Mouse (Mus musculus) forebrain, embryonic 13.5 days (tissue): ENCODE data around the gene Olfr981. TPM values are rescaled to one million over a fixed set of nuclear protein-coding genes. Genes with fewer than 3 reads are reported as not detected.
"Not testable (repeated sequence)": the region's sequence is repeated elsewhere in the genome, so short reads cannot be mapped to it uniquely, and the experiment has no call there.

Experiments used
- ATAC-seq: fragments of 200-750 bp; cut with Nextera tagmentation; 2 replicates; pipeline ENCODE4 v1.8.0; 2017
- H3K27ac ChIP-seq: fragments of 300-500 bp; sonication (generic); 2 replicates; pipeline ENCODE4 v1.5.1; 2015; ENCODE audit warnings: inconsistent platforms, mild to moderate bottlenecking, moderate library complexity
- H3K27me3 ChIP-seq: fragments of 300-500 bp; sonication (generic); 2 replicates; pipeline ENCODE4 v1.6.1; 2015; ENCODE audit warnings: mild to moderate bottlenecking, inconsistent platforms
- H3K36me3 ChIP-seq: fragments of 300-500 bp; sonication (generic); 2 replicates; pipeline ENCODE4 v1.6.1; 2015; ENCODE audit warnings: mild to moderate bottlenecking, inconsistent platforms; ENCODE audit not compliant: poor library complexity, severe bottlenecking
- H3K4me1 ChIP-seq: fragments of 300-500 bp; sonication (generic); 2 replicates; pipeline ENCODE4 v1.6.1; 2015; ENCODE audit warnings: inconsistent platforms
- H3K4me2 ChIP-seq: fragments of 300-500 bp; sonication (generic); 2 replicates; pipeline ENCODE4 v1.6.1; 2015; ENCODE audit warnings: inconsistent platforms, mild to moderate bottlenecking, moderate library complexity
- H3K4me3 ChIP-seq: fragments of 300-500 bp; sonication (generic); 2 replicates; pipeline ENCODE4 v1.5.1; 2015; ENCODE audit warnings: mild to moderate bottlenecking, inconsistent platforms
- H3K9ac ChIP-seq: fragments of 300-500 bp; sonication (generic); 2 replicates; pipeline ENCODE4 v1.6.1; 2015; ENCODE audit warnings: mild to moderate bottlenecking, inconsistent platforms
- H3K9me3 ChIP-seq: fragments of 300-500 bp; sonication (generic); replicated peaks from 2 replicates; pipeline ENCODE4 v1.6.1; 2016; ENCODE audit warnings: inconsistent platforms
- WGBS: fragments of 180-500 bp; shearing (Covaris S2); methylation state at CpG from one replicate; pipeline ENCODE4 v1.1.7; 2015; 5-methylcytosine and 5-hydroxymethylcytosine counted together
- polyA plus RNA-seq: library from polyadenylated mRNA; unstranded; fragments of >200 nt; fragmentation: Nextera tagmentation; extraction: Ambion mirVana; gene quantifications from 2 replicates; pipeline ENCODE4 v1.2.1, GENCODE M21; 2015

The Olfr981 gene
- polyA plus RNA-seq = not detected in 2 replicates

GRCm38 (mm10) chr9:40021164-40021563 is at the start of gene Olfr981:
TSS of gene Olfr981 (plus strand) at chr9:40021464.
- Histone ChIP-seq H3K4me1 (no peaks in the 10 kb centered on the region), H3K4me2 (no peak within 1 kb of the TSS), H3K4me3 (no peak within 1 kb of the TSS), H3K9ac (no peak within 1 kb of the TSS), H3K9me3 (no peaks in the 10 kb centered on the region), H3K36me3 (no peaks in the 10 kb centered on the region), H3K27ac (no peak within 1 kb of the TSS), H3K27me3 (no peaks in the 10 kb centered on the region)
- WGBS = 57% methylated on average over 2 of the region's 2 CpGs
- no peak for ATAC-seq

GRCm38 (mm10) chr9:39976581-39977145 is 44.6 kb upstream of the Olfr981 start:
- not testable (repeated sequence) for H3K9me3 ChIP-seq, ATAC-seq, H3K4me1 ChIP-seq, H3K27me3 ChIP-seq, H3K27ac ChIP-seq, H3K9ac ChIP-seq, H3K4me3 ChIP-seq, H3K4me2 ChIP-seq, H3K36me3 ChIP-seq
- 91% methylated on average over 1 of the region's 1 CpGs for WGBS

- H3K4me3 ChIP-seq = no peak within 1 kb of the TSS
- no peak within 1 kb of the TSS for H3K4me2 ChIP-seq
- H3K27me3 ChIP-seq = no peaks in the 10 kb centered on the region
- H3K9ac ChIP-seq = no peak within 1 kb of the TSS
- no peak for ATAC-seq
- no peaks in the 10 kb centered on the region for H3K9me3 ChIP-seq
- no peak within 1 kb of the TSS for H3K27ac ChIP-seq
- WGBS = 83% methylated on average over 2 of the region's 2 CpGs
- H3K36me3 ChIP-seq = no peaks in the 10 kb centered on the region
- H3K4me1 ChIP-seq = no peaks in the 10 kb centered on the region
Measured at GRCm38 (mm10) chr9:39991813-39992212, 29.5 kb upstream of the Olfr981 start, which contains the start of gene Olfr978. TSS of gene Olfr978 (plus strand) at chr9:39992113.

GRCm38 (mm10) chr9:40003365-40003764 is 17.9 kb upstream of the Olfr981 start, which contains the start of gene Olfr979:
TSS of gene Olfr979 (minus strand) at chr9:40003465.
- no peak within 1 kb of the TSS for H3K27ac ChIP-seq
- H3K9me3 ChIP-seq = no peaks in the 10 kb centered on the region
- H3K4me2 ChIP-seq = no peak within 1 kb of the TSS
- H3K9ac ChIP-seq = no peak within 1 kb of the TSS
- no peak for ATAC-seq
- H3K4me3 ChIP-seq = no peak within 1 kb of the TSS
- WGBS = 97% methylated on average over 1 of the region's 1 CpGs
- no peaks in the 10 kb centered on the region for H3K27me3 ChIP-seq
- H3K4me1 ChIP-seq = no peaks in the 10 kb centered on the region
- no peaks in the 10 kb centered on the region for H3K36me3 ChIP-seq

- no peak for ATAC-seq
- 97% methylated on average over 1 of the region's 1 CpGs for WGBS
- Histone ChIP-seq H3K27me3 (no peaks in the 10 kb centered on the region), H3K36me3 (no peaks in the 10 kb centered on the region), H3K4me2 (no peak within 1 kb of the TSS), H3K9ac (no peak within 1 kb of the TSS), H3K4me3 (no peak within 1 kb of the TSS), H3K9me3 (no peaks in the 10 kb centered on the region), H3K27ac (no peak within 1 kb of the TSS), H3K4me1 (no peaks in the 10 kb centered on the region)
Measured at GRCm38 (mm10) chr9:40009482-40009881, 11.8 kb upstream of the Olfr981 start, which contains the start of gene Olfr980. TSS of gene Olfr980 (minus strand) at chr9:40009582.

GRCm38 (mm10) chr9:40050138-40050537 is 28.9 kb downstream of the Olfr981 start:
- Histone ChIP-seq H3K4me2 (no peak overlapping the region), H3K4me3 (no peak overlapping the region), H3K36me3 (no peaks in the 10 kb centered on the region), H3K9me3 (no peaks in the 10 kb centered on the region), H3K9ac (no peak overlapping the region), H3K27ac (no peak overlapping the region), H3K4me1 (no peaks in the 10 kb centered on the region), H3K27me3 (no peaks in the 10 kb centered on the region)
- no peak for ATAC-seq
- 93% methylated on average over 19 of the region's 19 CpGs for WGBS

- Histone ChIP-seq H3K4me2 (no peak within 1 kb of the TSS), H3K9me3 (no peaks in the 10 kb centered on the region), H3K36me3 (no peaks in the 10 kb centered on the region), H3K27me3 (no peaks in the 10 kb centered on the region), H3K9ac (no peak within 1 kb of the TSS), H3K4me1 (no peaks in the 10 kb centered on the region), H3K4me3 (no peak within 1 kb of the TSS), H3K27ac (no peak within 1 kb of the TSS)
- ATAC-seq = no peak
- WGBS = 93% methylated on average over 2 of the region's 2 CpGs
Measured at GRCm38 (mm10) chr9:40073529-40073928, 52.3 kb downstream of the Olfr981 start, which contains the start of gene Olfr982. TSS of gene Olfr982 (plus strand) at chr9:40073829.

Other genes with a start within 250 kb of the Olfr981 start
- not detected in 2 replicates for gene Olfr968, start 238.2 kb upstream of the Olfr981 start, polyA plus RNA-seq
- not detected in 2 replicates for gene Olfr969, start 230.5 kb upstream of the Olfr981 start, polyA plus RNA-seq
- gene Olfr970, start 212.6 kb upstream of the Olfr981 start, polyA plus RNA-seq = not detected in 2 replicates
- not detected in 2 replicates for gene Olfr971, start 184.6 kb upstream of the Olfr981 start, polyA plus RNA-seq
- gene Olfr972, start 155.0 kb upstream of the Olfr981 start, polyA plus RNA-seq = not detected in 2 replicates
- not detected in 2 replicates for gene Olfr229, start 114.1 kb upstream of the Olfr981 start, polyA plus RNA-seq
- not detected in 2 replicates for gene Olfr974, start 84.0 kb upstream of the Olfr981 start, polyA plus RNA-seq
- gene Olfr975, start 69.4 kb upstream of the Olfr981 start, polyA plus RNA-seq = not detected in 2 replicates
- gene Olfr976, start 60.3 kb upstream of the Olfr981 start, polyA plus RNA-seq = not detected in 2 replicates
- gene Olfr978, start 29.4 kb upstream of the Olfr981 start, polyA plus RNA-seq = not detected in 2 replicates
- not detected in 2 replicates for gene Olfr979, start 18.0 kb upstream of the Olfr981 start, polyA plus RNA-seq
- not detected in 2 replicates for gene Olfr980, start 11.9 kb upstream of the Olfr981 start, polyA plus RNA-seq
- not detected in 2 replicates for gene Olfr982, start 52.4 kb downstream of the Olfr981 start, polyA plus RNA-seq
- not detected in 2 replicates for gene Olfr983, start 72.1 kb downstream of the Olfr981 start, polyA plus RNA-seq
- gene Olfr984, start 92.7 kb downstream of the Olfr981 start, polyA plus RNA-seq = not detected in 2 replicates
- not detected in 2 replicates for gene Olfr985, start 108.7 kb downstream of the Olfr981 start, polyA plus RNA-seq
- not detected in 2 replicates for gene Tmem225, start 126.7 kb downstream of the Olfr981 start, polyA plus RNA-seq
- 0.05 TPM in 1 of 2 replicates, not detected in the other for gene Olfr986, start 159.5 kb downstream of the Olfr981 start, polyA plus RNA-seq
- gene Zfp202, start 170.9 kb downstream of the Olfr981 start, polyA plus RNA-seq = 6.8 and 8.4 TPM in 2 replicates
- 35.7 and 45.7 TPM in 2 replicates for gene Scn3b, start 247.8 kb downstream of the Olfr981 start, polyA plus RNA-seq